Mouse (Mus musculus): ENCODE measurements around the gene BC005561. TPM values are rescaled to one million over a fixed set of nuclear protein-coding genes. Genes with fewer than 3 reads are reported as not detected.

Gene BC005561
- total and polyA plus RNA-seq, 2 experiments from 2014 or later: 6.3 to 9.1 TPM

- H3K4me2 ChIP-seq (ENCODE audit: low read depth): no peak overlapping the region
- no peak for TF ChIP-seq CTCF (IDR thresholded peaks at IDR 0.05; ENCODE audit: low read depth)
- no peaks in the 10 kb centered on the region for H3K9me3 ChIP-seq (ENCODE audit: low read length)
- peaks cover 17% of the 10 kb centered on the region for H3K36me3 ChIP-seq (ENCODE audit: insufficient read depth)
- ATAC-seq: 0 out of 2 replicates have a peak, but pooled peaks have one; percentile 8
- 73% methylated on average over 12 of the region's 12 CpGs for WGBS
- H3K4me3 ChIP-seq (ENCODE audit: low read depth, low read length): no peak overlapping the region
- no peak overlapping the region for H3K27ac ChIP-seq (ENCODE audit: low read depth, low read length)
- H3K4me1 ChIP-seq (ENCODE audit: insufficient read depth): 0 out of 2 replicates have a peak, but pooled peaks cover 6% of the 10 kb centered on the region
- H3K27me3 ChIP-seq (ENCODE audit: insufficient read depth, low read length): no peaks in the 10 kb centered on the region
- no peak for DNase-seq
- no peak overlapping the region for H3K9ac ChIP-seq
Observed at GRCm38 (mm10) chr5:104465731-104466130, 42.4 kb upstream of the BC005561 start.

DNA sequence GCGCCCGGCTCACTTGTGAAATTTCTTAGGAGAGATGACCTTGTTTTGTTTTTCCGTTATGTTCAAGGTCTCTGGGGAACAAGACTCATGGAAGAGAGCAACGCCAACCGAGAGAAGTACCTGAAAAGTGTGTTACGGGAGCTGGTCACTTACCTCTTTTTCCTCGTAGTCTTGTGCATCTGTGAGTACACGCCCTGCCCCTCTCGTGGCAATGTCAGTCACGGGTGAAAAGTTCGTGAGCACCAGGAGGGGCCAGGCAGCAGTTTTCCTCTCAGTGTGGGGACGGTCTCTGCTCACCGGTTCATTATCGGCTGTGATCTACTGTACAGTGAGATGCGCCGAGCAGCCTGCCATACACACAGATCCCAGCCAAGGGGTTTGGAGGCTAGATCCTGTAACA, 41.3 kb upstream of the BC005561 start:
- ATAC-seq: no peak
- H3K9ac ChIP-seq: no peak overlapping the region
- no peaks in the 10 kb centered on the region for H3K27me3 ChIP-seq (ENCODE audit: insufficient read depth, low read length)
- WGBS: 95% methylated on average over 16 of the region's 16 CpGs
- no peak overlapping the region for H3K4me2 ChIP-seq (ENCODE audit: low read depth)
- H3K9me3 ChIP-seq (ENCODE audit: low read length): no peaks in the 10 kb centered on the region
- no peak overlapping the region for H3K4me3 ChIP-seq (ENCODE audit: low read depth, low read length)
- DNase-seq: no peak
- H3K36me3 ChIP-seq (ENCODE audit: insufficient read depth): peaks cover 19% of the 10 kb centered on the region
- no peaks in the 10 kb centered on the region for H3K4me1 ChIP-seq (ENCODE audit: insufficient read depth)
- no peak for TF ChIP-seq CTCF (IDR thresholded peaks at IDR 0.05; ENCODE audit: low read depth)
- H3K27ac ChIP-seq (ENCODE audit: low read depth, low read length): no peak overlapping the region

GRCm38 (mm10) chr5:104468586-104468985, 39.6 kb upstream of the BC005561 start:
- H3K36me3 ChIP-seq (ENCODE audit: insufficient read depth): peaks cover 24% of the 10 kb centered on the region
- DNase-seq (no peak), ATAC-seq (no peak)
- H3K9ac ChIP-seq: no peak overlapping the region
- no peak for TF ChIP-seq CTCF (IDR thresholded peaks at IDR 0.05; ENCODE audit: low read depth)
- H3K4me1 ChIP-seq (ENCODE audit: insufficient read depth): no peaks in the 10 kb centered on the region
- no peak overlapping the region for H3K4me2 ChIP-seq (ENCODE audit: low read depth)
- H3K27ac ChIP-seq (ENCODE audit: low read depth, low read length): no peak overlapping the region
- WGBS: 88% methylated on average over 5 of the region's 5 CpGs
- no peaks in the 10 kb centered on the region for H3K27me3 ChIP-seq (ENCODE audit: insufficient read depth, low read length)
- no peak overlapping the region for H3K4me3 ChIP-seq (ENCODE audit: low read depth, low read length)
- H3K9me3 ChIP-seq (ENCODE audit: low read length): no peaks in the 10 kb centered on the region

GRCm38 (mm10) chr5:104470981-104471391, 37.2 kb upstream of the BC005561 start:
- no peak for TF ChIP-seq CTCF (IDR thresholded peaks at IDR 0.05; ENCODE audit: low read depth)
- no peak for ATAC-seq
- Histone ChIP-seq H3K4me2 (ENCODE audit: low read depth) (no peak overlapping the region), H3K9me3 (ENCODE audit: low read length) (no peaks in the 10 kb centered on the region), H3K9ac (no peak overlapping the region), H3K27me3 (ENCODE audit: insufficient read depth, low read length) (no peaks in the 10 kb centered on the region), H3K27ac (ENCODE audit: low read depth, low read length) (no peak overlapping the region), H3K4me3 (ENCODE audit: low read depth, low read length) (no peak overlapping the region), H3K36me3 (ENCODE audit: insufficient read depth) (peaks cover 19% of the 10 kb centered on the region), H3K4me1 (ENCODE audit: insufficient read depth) (no peaks in the 10 kb centered on the region)
- DNase-seq: peak; percentile 31
- 45% methylated on average over 5 of the region's 5 CpGs for WGBS

DNA sequence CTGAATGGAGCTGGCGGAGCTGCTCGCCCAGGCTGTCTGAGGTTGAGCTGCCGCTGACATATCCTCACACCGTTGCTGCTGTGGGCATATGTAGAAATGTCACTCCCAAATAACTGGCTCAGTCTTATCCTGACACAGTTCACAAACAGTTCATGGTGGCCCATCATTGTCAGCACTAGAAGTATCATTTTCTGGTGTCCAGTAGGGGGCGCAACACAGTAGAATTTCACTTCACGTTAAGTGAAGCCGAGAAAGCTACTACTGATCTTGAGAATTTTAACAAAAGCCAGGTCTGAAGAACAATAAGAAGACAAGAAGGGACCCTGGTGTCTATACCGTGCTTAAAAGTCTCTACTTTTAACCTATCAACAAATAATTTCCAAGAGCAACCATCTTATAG, 35.8 kb upstream of the BC005561 start:
- H3K36me3 ChIP-seq (ENCODE audit: insufficient read depth): peaks cover 19% of the 10 kb centered on the region; the same call in 1 of the 2 replicates

GRCm38 (mm10) chr5:104480367-104480766, 27.8 kb upstream of the BC005561 start:
- Histone ChIP-seq H3K9ac (no peak overlapping the region), H3K4me2 (ENCODE audit: low read depth) (no peak overlapping the region)
- ATAC-seq: no peak

More for the DNA sequence above, 35.8 kb upstream of the BC005561 start:
- no peak for DNase-seq
- H3K9ac ChIP-seq: no peak overlapping the region
- no peaks in the 10 kb centered on the region for H3K4me1 ChIP-seq (ENCODE audit: insufficient read depth)
- WGBS: 94% methylated on average over 8 of the region's 8 CpGs
- ATAC-seq: no peak
- TF ChIP-seq CTCF (IDR thresholded peaks at IDR 0.05; ENCODE audit: low read depth): peak; percentile 47
- no peaks in the 10 kb centered on the region for H3K9me3 ChIP-seq (ENCODE audit: low read length)
- H3K4me3 ChIP-seq (ENCODE audit: low read depth, low read length): no peak overlapping the region
- H3K27ac ChIP-seq (ENCODE audit: low read depth, low read length): no peak overlapping the region
- H3K27me3 ChIP-seq (ENCODE audit: insufficient read depth, low read length): no peaks in the 10 kb centered on the region
- no peak overlapping the region for H3K4me2 ChIP-seq (ENCODE audit: low read depth)

GRCm38 (mm10) chr5:104482856-104483255, 25.3 kb upstream of the BC005561 start:
- Histone ChIP-seq H3K4me3 (ENCODE audit: low read depth, low read length) (no peak overlapping the region), H3K27ac (ENCODE audit: low read depth, low read length) (no peak overlapping the region), H3K36me3 (ENCODE audit: insufficient read depth) (peaks cover 52% of the 10 kb centered on the region), H3K4me2 (ENCODE audit: low read depth) (no peak overlapping the region), H3K9ac (no peak overlapping the region), H3K27me3 (ENCODE audit: insufficient read depth, low read length) (no peaks in the 10 kb centered on the region), H3K4me1 (ENCODE audit: insufficient read depth) (no peaks in the 10 kb centered on the region), H3K9me3 (ENCODE audit: low read length) (no peaks in the 10 kb centered on the region)
- no peak for TF ChIP-seq CTCF (IDR thresholded peaks at IDR 0.05; ENCODE audit: low read depth)
- 39% methylated on average over 8 of the region's 8 CpGs for WGBS
- DNase-seq (no peak), ATAC-seq (0 out of 2 replicates have a peak, but pooled peaks have one; percentile 29)

More at GRCm38 (mm10) chr5:104480367-104480766, 27.8 kb upstream of the BC005561 start:
- Histone ChIP-seq H3K27me3 (ENCODE audit: insufficient read depth, low read length) (no peaks in the 10 kb centered on the region), H3K27ac (ENCODE audit: low read depth, low read length) (no peak overlapping the region), H3K36me3 (ENCODE audit: insufficient read depth) (peaks cover 57% of the 10 kb centered on the region), H3K9me3 (ENCODE audit: low read length) (no peaks in the 10 kb centered on the region), H3K4me1 (ENCODE audit: insufficient read depth) (no peaks in the 10 kb centered on the region), H3K4me3 (ENCODE audit: low read depth, low read length) (no peak overlapping the region)
- no peak for TF ChIP-seq CTCF (IDR thresholded peaks at IDR 0.05; ENCODE audit: low read depth)
- no peak for DNase-seq
- WGBS: 93% methylated on average over 7 of the region's 7 CpGs
